Mouse (Mus musculus) gastrocnemius, adult 2 months (tissue): ENCODE data around the gene Fstl3. TPM values are rescaled to one million over a fixed set of nuclear protein-coding genes. Genes with fewer than 3 reads are reported as not detected.

Source experiments
- DNase-seq: peaks from one replicate; pipeline ENCODE4 v3.0.0; 2022
- H3K27ac ChIP-seq: fragments of 200-600 bp; 2 replicates; pipeline ENCODE4 v1.8.1; 2022; ENCODE audit warnings: mild to moderate bottlenecking
- H3K4me3 ChIP-seq: fragments of 200-600 bp; 2 replicates; pipeline ENCODE4 v1.8.1; 2022; ENCODE audit warnings: mild to moderate bottlenecking, moderate library complexity
- CTCF ChIP-seq: fragments of 200-600 bp; IDR thresholded peaks from 2 replicates; pipeline ENCODE4 v1.8.1; 2022; ENCODE audit warnings: antibody characterized with exemption, mild to moderate bottlenecking, moderate library complexity
- intact Hi-C: fragments of 180-260 bp; cut with DNase I; formaldehyde crosslinking; loops from one replicate; pipeline ENCODE4 v1.15.1; 2025
- long read RNA-seq, 2 experiments: library from polyadenylated mRNA; stranded (forward); transcript quantifications; one replicate each; pipeline ENCODE4 v2.0.0; 2021
- total RNA-seq, 2 experiments: library from RNA; stranded (reverse); gene quantifications; 2 replicates each; pipeline ENCODE4 v1.2.3; 2021

The Fstl3 gene
- total RNA-seq = 1 to 10 TPM; 1.0 to 1.5 TPM
- long read RNA-seq, experiment 1, partial matches to known transcripts = 0 of 4 reads
- long read RNA-seq, experiment 1, other reads (novel, unspliced or antisense) = 0 of 4 reads
- long read RNA-seq, experiment 2, partial matches to known transcripts = 0 of 3 reads
- long read RNA-seq, experiment 2, other reads (novel, unspliced or antisense) = 0 of 3 reads

- peak within 1 kb of the TSS; percentile 72 for H3K4me3 ChIP-seq
- DNase-seq = peak; percentile 61
- peak within 1 kb of the TSS; percentile 67 for H3K27ac ChIP-seq
- intact Hi-C loops = no loop called here
- no peak; the same call in 1 of the 2 replicates for TF ChIP-seq CTCF
Measured at GRCm38 (mm10) chr10:79777103-79777531, at the start of gene Fstl3. Gene Fstl3 (plus strand): TSS chr10:79777272.

DNA sequence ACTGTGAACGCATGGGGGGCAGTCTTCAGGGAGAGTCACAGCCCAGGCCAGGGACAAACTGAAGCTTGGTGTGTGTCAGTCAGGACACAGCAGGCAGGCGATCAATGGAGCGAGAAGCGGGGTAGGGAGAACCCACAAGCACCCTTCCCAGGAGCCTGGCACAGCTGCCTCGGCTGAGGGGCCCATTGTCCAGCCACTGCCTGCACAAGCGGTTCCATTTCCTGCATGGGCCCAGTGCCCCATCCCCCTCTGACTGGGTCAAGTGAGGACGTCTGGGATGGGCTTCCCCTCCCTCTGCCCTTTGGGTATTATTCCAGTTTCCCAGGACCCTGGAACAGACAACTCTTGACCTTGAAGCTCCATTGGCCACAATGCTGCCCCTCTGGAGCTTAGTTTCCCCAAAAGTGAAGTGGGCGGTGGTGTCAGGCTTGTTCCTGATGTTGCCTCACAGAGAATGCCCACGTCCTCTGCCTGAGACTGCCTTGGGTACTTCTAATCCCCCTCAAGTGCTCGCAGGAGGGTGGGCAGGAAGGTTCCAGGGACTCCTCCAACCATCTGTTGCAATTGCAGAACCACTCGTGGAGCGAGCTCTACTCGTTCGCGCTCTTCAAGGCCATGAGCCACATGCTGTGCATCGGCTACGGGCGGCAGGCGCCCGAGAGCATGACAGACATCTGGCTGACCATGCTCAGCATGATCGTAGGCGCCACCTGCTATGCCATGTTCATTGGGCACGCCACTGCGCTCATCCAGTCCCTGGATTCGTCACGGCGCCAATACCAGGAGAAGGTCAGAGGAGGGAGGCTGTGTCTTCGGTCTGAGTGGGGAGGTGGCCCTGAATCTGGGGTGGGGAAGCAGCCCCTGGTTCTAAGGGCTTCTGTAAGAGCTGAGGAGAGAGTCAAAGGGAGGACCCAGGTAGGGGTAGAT lies 48.5 kb upstream of the Fstl3 start:
- peak overlapping the region; percentile 84 for H3K27ac ChIP-seq
- no peak for TF ChIP-seq CTCF
- peak overlapping the region; percentile 49 for H3K4me3 ChIP-seq
- DNase-seq = peak; percentile 66
- intact Hi-C loops = no loop called here

- Histone ChIP-seq H3K27ac (peak overlapping the region; percentile 84), H3K4me3 (peak overlapping the region; percentile 49)
- intact Hi-C loops = no loop called here
- peak; percentile 75 for DNase-seq
- no peak for TF ChIP-seq CTCF
Measured at GRCm38 (mm10) chr10:79729357-79729965, 47.6 kb upstream of the Fstl3 start.

- peak; percentile 69 for TF ChIP-seq CTCF
- Histone ChIP-seq H3K27ac (no peak overlapping the region), H3K4me3 (no peak overlapping the region)
- DNase-seq = peak; percentile 23
- intact Hi-C loops = no loop called here
Measured at GRCm38 (mm10) chr10:79732500-79732899, 44.6 kb upstream of the Fstl3 start.

GRCm38 (mm10) chr10:79733847-79734246 lies 43.2 kb upstream of the Fstl3 start:
- peak; percentile 14 for DNase-seq
- no peak for TF ChIP-seq CTCF
- intact Hi-C loops = no loop called here
- no peak overlapping the region for H3K27ac ChIP-seq
- H3K4me3 ChIP-seq = no peak overlapping the region

GRCm38 (mm10) chr10:79735361-79735760 lies 41.7 kb upstream of the Fstl3 start:
- no peak overlapping the region for H3K27ac ChIP-seq
- H3K4me3 ChIP-seq = no peak overlapping the region
- intact Hi-C loops = no loop called here
- no peak for TF ChIP-seq CTCF
- DNase-seq = peak; percentile 23

GRCm38 (mm10) chr10:79736706-79737105 lies 40.4 kb upstream of the Fstl3 start:
- H3K4me3 ChIP-seq = no peak overlapping the region
- intact Hi-C loops = no loop called here
- no peak for TF ChIP-seq CTCF
- DNase-seq = peak; percentile 44
- H3K27ac ChIP-seq = no peak overlapping the region

- Histone ChIP-seq H3K4me3 (no peak overlapping the region), H3K27ac (no peak overlapping the region)
- TF ChIP-seq CTCF = peak; percentile 52
- intact Hi-C loops = no loop called here
- DNase-seq = peak; percentile 23
Measured at GRCm38 (mm10) chr10:79738259-79738658, 38.8 kb upstream of the Fstl3 start.

GRCm38 (mm10) chr10:79739234-79739633 lies 37.8 kb upstream of the Fstl3 start:
- no peak overlapping the region for H3K27ac ChIP-seq
- H3K4me3 ChIP-seq = no peak overlapping the region
- peak; percentile 22 for DNase-seq
- intact Hi-C loops = no loop called here
- no peak for TF ChIP-seq CTCF

- Histone ChIP-seq H3K27ac (no peak overlapping the region), H3K4me3 (no peak overlapping the region)
- no peak for DNase-seq
- TF ChIP-seq CTCF = peak; percentile 35; the same call in 1 of the 2 replicates
- intact Hi-C loops = no loop called here
Measured at GRCm38 (mm10) chr10:79740863-79741262, 36.2 kb upstream of the Fstl3 start.

DNA sequence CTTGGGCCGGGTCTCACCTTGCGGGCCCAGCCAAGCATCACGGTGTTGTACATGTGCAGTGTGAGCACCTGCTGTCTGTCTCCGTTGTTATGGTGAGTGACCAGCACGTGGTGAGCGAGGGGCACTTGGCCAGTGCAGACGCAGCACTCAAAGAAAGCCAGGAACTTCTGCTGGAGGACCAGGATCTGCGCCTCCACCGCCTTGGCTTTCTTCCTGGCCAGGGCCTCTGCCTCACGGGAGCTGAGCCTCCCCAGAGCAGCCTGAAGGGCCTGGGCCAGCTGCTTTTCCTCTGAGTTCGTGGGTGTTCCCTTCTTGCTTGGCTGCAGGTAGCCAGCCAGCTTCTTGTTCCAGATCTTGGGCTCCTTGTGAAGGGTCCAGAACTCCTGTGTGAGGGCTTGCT lies 33.9 kb upstream of the Fstl3 start:
- TF ChIP-seq CTCF = no peak
- H3K27ac ChIP-seq = no peak overlapping the region
- intact Hi-C loops = no loop called here
- H3K4me3 ChIP-seq = no peak overlapping the region
- no peak for DNase-seq

DNA sequence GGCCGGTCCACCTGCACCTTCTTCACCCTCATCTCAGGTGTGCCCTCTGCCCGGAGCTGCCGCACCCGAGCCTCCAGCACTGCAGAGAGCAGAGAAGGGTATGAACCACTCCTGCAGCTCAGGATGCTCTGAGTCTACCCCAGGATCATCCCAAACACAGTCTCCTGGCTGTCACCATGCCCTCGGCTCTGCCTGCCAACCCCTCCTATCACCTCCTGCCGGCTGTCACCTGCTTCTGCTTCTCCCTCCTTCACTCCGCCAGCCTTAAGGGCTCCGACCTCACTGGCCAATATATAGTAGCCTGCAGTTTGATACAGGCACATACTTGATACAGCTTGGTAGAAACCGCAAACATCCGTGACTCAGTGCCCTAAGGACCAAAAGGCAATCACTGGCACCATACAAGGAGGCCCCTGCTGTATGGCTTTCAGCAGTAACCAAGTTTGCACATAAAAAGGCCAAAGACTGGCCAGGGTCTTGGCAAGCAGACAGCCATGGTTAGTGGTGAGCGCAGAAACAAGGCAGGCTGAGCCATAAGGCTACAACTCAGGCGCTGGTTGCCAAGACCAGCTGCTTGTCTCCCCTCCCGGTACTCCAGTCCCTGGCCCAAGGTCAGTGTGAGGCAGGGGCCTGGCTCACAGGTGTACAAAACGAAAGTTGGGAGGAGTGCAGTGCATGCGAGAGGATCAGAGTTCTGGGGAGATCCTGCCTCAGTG lies 33.3 kb upstream of the Fstl3 start:
- no peak for DNase-seq
- Histone ChIP-seq H3K27ac (no peak overlapping the region), H3K4me3 (no peak overlapping the region)
- intact Hi-C loops = no loop called here
- TF ChIP-seq CTCF = no peak
